Mouse (Mus musculus) stomach, postnatal 0 days (tissue): ENCODE measurements around the gene Gemin6. TPM values are rescaled to one million over a fixed set of nuclear protein-coding genes. Genes with fewer than 3 reads are reported as not detected.
"Not testable (repeated sequence)": the region's sequence is repeated elsewhere in the genome, so short reads cannot be mapped to it uniquely, and the experiment has no call there.

Experiments used
- ATAC-seq: fragments of 200-750 bp; cut with Nextera tagmentation; 2 replicates; pipeline ENCODE4 v1.8.0; 2017; ENCODE audit not compliant: low FRiP score, low TSS enrichment
- DNase-seq: peaks from one replicate; pipeline ENCODE4 v3.0.0-alpha.2; 2016; ENCODE audit warnings: low spot score
- H3K27ac ChIP-seq: fragments of 300-500 bp; sonication (generic); replicated peaks from 2 replicates; pipeline ENCODE4 v1.5.1; 2014; ENCODE audit warnings: mild to moderate bottlenecking, control low read depth
- H3K27me3 ChIP-seq: fragments of 300-500 bp; sonication (generic); 2 replicates; pipeline ENCODE4 v1.6.1; 2014; ENCODE audit warnings: low read length; ENCODE audit not compliant: control insufficient read depth, insufficient read depth
- H3K36me3 ChIP-seq: fragments of 300-500 bp; sonication (generic); 2 replicates; pipeline ENCODE4 v1.6.1; 2014; ENCODE audit warnings: low read length, mixed read lengths; ENCODE audit not compliant: control insufficient read depth, insufficient read depth
- H3K4me1 ChIP-seq: fragments of 300-500 bp; sonication (generic); replicated peaks from 2 replicates; pipeline ENCODE4 v1.6.1; 2014; ENCODE audit warnings: antibody characterized with exemption; ENCODE audit not compliant: control insufficient read depth, insufficient read depth
- H3K4me2 ChIP-seq: fragments of 300-500 bp; sonication (generic); replicated peaks from 2 replicates; pipeline ENCODE4 v1.6.1; 2014; ENCODE audit warnings: low read depth, mild to moderate bottlenecking, control low read depth, moderate library complexity
- H3K4me3 ChIP-seq: fragments of 300-500 bp; sonication (generic); 2 replicates; pipeline ENCODE4 v1.5.1; 2014; ENCODE audit warnings: low read depth, low read length, control low read depth
- H3K9ac ChIP-seq: fragments of 300-500 bp; sonication (generic); 2 replicates; pipeline ENCODE4 v1.6.1; 2014; ENCODE audit warnings: mild to moderate bottlenecking, low read length, control low read depth, mixed read lengths
- H3K9me3 ChIP-seq: fragments of 300-500 bp; sonication (generic); 2 replicates; pipeline ENCODE4 v1.6.1; 2016; ENCODE audit warnings: low read length; ENCODE audit not compliant: control insufficient read depth
- CTCF ChIP-seq: IDR thresholded peaks from 2 replicates; pipeline ENCODE4 v1.5.1; 2016; ENCODE audit warnings: antibody characterized with exemption, low read depth, mild to moderate bottlenecking, moderate library complexity
- EP300 ChIP-seq: optimal IDR thresholded peaks from 2 replicates; pipeline ENCODE3; 2016; ENCODE audit warnings: antibody characterized with exemption
- WGBS: fragments of 180-500 bp; shearing (Covaris S2); extraction: QIAGEN DNeasy Blood & Tissue Kit; methylation state at CpG from one replicate; pipeline ENCODE4 v1.1.7; 2014; 5-methylcytosine and 5-hydroxymethylcytosine counted together
- polyA plus RNA-seq: library from polyadenylated mRNA; unstranded; fragments of >200 nt; fragmentation: Nextera tagmentation; extraction: Ambion mirVana; gene quantifications from 2 replicates; pipeline ENCODE4 v1.2.1, GENCODE M21; 2015

Gemin6 gene
- polyA plus RNA-seq, 1 experiment from 2014 or later: 17.8 TPM

GRCm38 (mm10) chr17:80206671-80207581 is 17.3 kb upstream of the Gemin6 start, which contains the start of the genes Srsf7 and Ttc39d:
TSS of gene Srsf7 (minus strand) at chr17:80207307.
TSS of gene Ttc39d (plus strand) at chr17:80207460.
- TF ChIP-seq CTCF: peak; percentile 1; the same call in 1 of the 2 replicates
- peak; percentile 87 for TF ChIP-seq EP300
- ATAC-seq (peak; percentile 94), DNase-seq (peak; percentile 98)
- Histone ChIP-seq H3K27me3 (no peaks in the 10 kb centered on the region), H3K9ac (peak within 1 kb of the TSS; percentile 97), H3K4me3 (peak within 1 kb of the TSS; percentile 97), H3K36me3 (peaks cover 11% of the 10 kb centered on the region; the same call in 1 of the 2 replicates), H3K4me2 (peak within 1 kb of the TSS; percentile 86), H3K4me1 (no peaks in the 10 kb centered on the region), H3K27ac (peak within 1 kb of the TSS; percentile 99), H3K9me3 (no peaks in the 10 kb centered on the region)
- WGBS: under 1% methylated on average over 71 of the region's 95 CpGs

GRCm38 (mm10) chr17:80213998-80214397 is 10.2 kb upstream of the Gemin6 start:
- not testable (repeated sequence) for H3K36me3 ChIP-seq, H3K9ac ChIP-seq, DNase-seq, H3K4me3 ChIP-seq, H3K4me1 ChIP-seq, H3K4me2 ChIP-seq, H3K27me3 ChIP-seq, H3K27ac ChIP-seq, ATAC-seq, H3K9me3 ChIP-seq
- WGBS: 91% methylated on average over 4 of the region's 4 CpGs

- Histone ChIP-seq H3K4me1 (no peaks in the 10 kb centered on the region), H3K36me3 (no peaks in the 10 kb centered on the region), H3K27ac (no peak overlapping the region), H3K9ac (no peak overlapping the region), H3K4me2 (no peak overlapping the region), H3K9me3 (no peaks in the 10 kb centered on the region), H3K27me3 (no peaks in the 10 kb centered on the region), H3K4me3 (no peak overlapping the region)
- ATAC-seq (no peak), DNase-seq (no peak)
- TF ChIP-seq EP300: no peak
- no peak for TF ChIP-seq CTCF
- WGBS: 66% methylated on average over 2 of the region's 2 CpGs
Measured at GRCm38 (mm10) chr17:80220131-80220530, 4.1 kb upstream of the Gemin6 start.

GRCm38 (mm10) chr17:80221202-80221601 is 3.0 kb upstream of the Gemin6 start:
- no peak for ATAC-seq
- H3K4me3 ChIP-seq: no peak overlapping the region
- no peak for TF ChIP-seq CTCF
- TF ChIP-seq EP300: no peak
- no peak for DNase-seq
- H3K4me1 ChIP-seq: no peaks in the 10 kb centered on the region
- H3K36me3 ChIP-seq: no peaks in the 10 kb centered on the region
- 66% methylated on average over 9 of the region's 9 CpGs for WGBS
- H3K9ac ChIP-seq: no peak overlapping the region
- no peak overlapping the region for H3K27ac ChIP-seq
- no peak overlapping the region for H3K4me2 ChIP-seq
- H3K27me3 ChIP-seq: no peaks in the 10 kb centered on the region
- no peaks in the 10 kb centered on the region for H3K9me3 ChIP-seq

GRCm38 (mm10) chr17:80221890-80222628 is 2.2 kb upstream of the Gemin6 start:
- no peak overlapping the region for H3K27ac ChIP-seq
- H3K9me3 ChIP-seq: no peaks in the 10 kb centered on the region
- no peaks in the 10 kb centered on the region for H3K27me3 ChIP-seq
- ATAC-seq (no peak), DNase-seq (peak; percentile 24)
- no peak overlapping the region for H3K4me3 ChIP-seq
- WGBS: 63% methylated on average over 3 of the region's 3 CpGs
- peak; percentile 56 for TF ChIP-seq CTCF
- TF ChIP-seq EP300: no peak
- no peak overlapping the region for H3K9ac ChIP-seq
- no peak overlapping the region for H3K4me2 ChIP-seq
- no peaks in the 10 kb centered on the region for H3K36me3 ChIP-seq
- H3K4me1 ChIP-seq: no peaks in the 10 kb centered on the region
